Mouse (Mus musculus) cortical plate, adult 2 months (tissue): ENCODE measurements around the gene Arxes1. TPM values are rescaled to one million over a fixed set of nuclear protein-coding genes. Genes with fewer than 3 reads are reported as not detected.
"Not testable (repeated sequence)": the region's sequence is repeated elsewhere in the genome, so short reads cannot be mapped to it uniquely, and the experiment has no call there.

ENCODE experiments used
- H3K27ac ChIP-seq: fragments of 200-500 bp; 2 replicates; pipeline ENCODE4 v1.5.1; 2012; ENCODE audit warnings: low read length, control low read depth, inconsistent platforms; ENCODE audit not compliant: insufficient read depth
- H3K4me1 ChIP-seq: fragments of 200-500 bp; 2 replicates; pipeline ENCODE4 v1.6.1; 2011; ENCODE audit warnings: low read length; ENCODE audit not compliant: control insufficient read depth, insufficient read depth
- H3K4me3 ChIP-seq: fragments of 200-500 bp; 2 replicates; pipeline ENCODE4 v1.5.1; 2011; ENCODE audit warnings: mild to moderate bottlenecking, low read length, control low read depth; ENCODE audit not compliant: insufficient read depth
- CTCF ChIP-seq: fragments of 200-500 bp; IDR thresholded peaks from 2 replicates; pipeline ENCODE4 v1.5.1; 2011; ENCODE audit warnings: mild to moderate bottlenecking, control low read depth, low read length; ENCODE audit not compliant: insufficient read depth; ENCODE audit errors: extremely low read depth
- POLR2A ChIP-seq: fragments of 200-500 bp; IDR thresholded peaks from 2 replicates; pipeline ENCODE4 v1.6.1; 2011; ENCODE audit warnings: mild to moderate bottlenecking, low read length, control low read depth; ENCODE audit not compliant: insufficient read depth; ENCODE audit errors: extremely low read depth
- polyA plus RNA-seq: library from polyadenylated mRNA; depleted of rRNA; stranded (reverse); fragments of >200 nt; gene quantifications from 2 replicates; pipeline ENCODE4 v1.2.3, GENCODE M21; 2012; rRNA removed

Arxes1 gene
- polyA plus RNA-seq, 1 experiment: 17.4 TPM

- peak; percentile 38; the same call in 1 of the 2 replicates for TF ChIP-seq CTCF
- no peak for TF ChIP-seq POLR2A
- Histone ChIP-seq H3K4me3 (no peak overlapping the region), H3K4me1 (no peaks in the 10 kb centered on the region), H3K27ac (no peak overlapping the region)
These were observed 14.4 kb downstream of the Arxes1 start for GRCm38 (mm10) chrX:136047528-136047927.

- no peaks in the 10 kb centered on the region for H3K4me1 ChIP-seq
- no peak overlapping the region for H3K27ac ChIP-seq
- H3K4me3 ChIP-seq: no peak overlapping the region
- TF ChIP-seq CTCF: no peak
- no peak for TF ChIP-seq POLR2A
These were observed 18.1 kb downstream of the Arxes1 start for GRCm38 (mm10) chrX:136051219-136051618.

GRCm38 (mm10) chrX:136060698-136061097, 27.5 kb downstream of the Arxes1 start:
- Histone ChIP-seq H3K27ac (no peak overlapping the region), H3K4me3 (no peak overlapping the region), H3K4me1 (no peaks in the 10 kb centered on the region)
- no peak for TF ChIP-seq CTCF
- TF ChIP-seq POLR2A: no peak

- not testable (repeated sequence) for H3K4me1 ChIP-seq, H3K27ac ChIP-seq
- peak overlapping the region; percentile 64 for H3K4me3 ChIP-seq
These were observed 34.2 kb downstream of the Arxes1 start for GRCm38 (mm10) chrX:136067201-136067991.

GRCm38 (mm10) chrX:136068020-136068419, 34.9 kb downstream of the Arxes1 start, which contains the start of gene Bex2:
Gene Bex2, minus strand, starts transcription at chrX:136068236.
- H3K27ac ChIP-seq, H3K4me1 ChIP-seq: not testable (repeated sequence)
- peak within 1 kb of the TSS; percentile 64 for H3K4me3 ChIP-seq

Other genes with a start within 250 kb of the Arxes1 start
- 41.7 and 42.0 TPM in 2 replicates for gene Bhlhb9, start 235.8 kb upstream of the Arxes1 start, polyA plus RNA-seq
- 91.8 and 112 TPM in 2 replicates for gene Gprasp2, start 194.3 kb upstream of the Arxes1 start, polyA plus RNA-seq
- gene Arxes2, start 39.5 kb upstream of the Arxes1 start, polyA plus RNA-seq: 79.4 and 82.0 TPM in 2 replicates
- 326 and 347 TPM in 2 replicates for gene Bex2, start 34.9 kb downstream of the Arxes1 start, polyA plus RNA-seq
- gene Nxf3, start 51.9 kb downstream of the Arxes1 start, polyA plus RNA-seq: 0.09 and 0.23 TPM in 2 replicates
- 22.9 and 23.4 TPM in 2 replicates for gene Bex4, start 105.6 kb downstream of the Arxes1 start, polyA plus RNA-seq
- 63.0 and 64.1 TPM in 2 replicates for gene Tceal8, start 139.0 kb downstream of the Arxes1 start, polyA plus RNA-seq
- gene Tceal5, start 170.5 kb downstream of the Arxes1 start, polyA plus RNA-seq: 162 and 186 TPM in 2 replicates
- 1.4 and 1.7 TPM in 2 replicates for gene Tceal7, start 181.4 kb downstream of the Arxes1 start, polyA plus RNA-seq
- gene Bex1, start 182.1 kb downstream of the Arxes1 start, polyA plus RNA-seq: 88.0 and 94.0 TPM in 2 replicates
- gene Tceal9, start 211.7 kb downstream of the Arxes1 start, polyA plus RNA-seq: 104 TPM in 2 replicates
- 440 and 459 TPM in 2 replicates for gene Bex3, start 236.9 kb downstream of the Arxes1 start, polyA plus RNA-seq